Mouse (Mus musculus) bone marrow macrophage, adult 2 months (primary cell): Measurements from ENCODE around the gene Fam168a.

ENCODE experiments used
- CTCF ChIP-seq: IDR thresholded peaks from 2 replicates; pipeline ENCODE4 v1.5.1; 2012; ENCODE audit warnings: low read depth, mild to moderate bottlenecking, low read length, moderate library complexity
- POLR2A ChIP-seq: IDR thresholded peaks from 2 replicates; pipeline ENCODE4 v1.6.1; 2012; ENCODE audit warnings: mild to moderate bottlenecking, low read depth, low read length, borderline replicate concordance

DNA sequence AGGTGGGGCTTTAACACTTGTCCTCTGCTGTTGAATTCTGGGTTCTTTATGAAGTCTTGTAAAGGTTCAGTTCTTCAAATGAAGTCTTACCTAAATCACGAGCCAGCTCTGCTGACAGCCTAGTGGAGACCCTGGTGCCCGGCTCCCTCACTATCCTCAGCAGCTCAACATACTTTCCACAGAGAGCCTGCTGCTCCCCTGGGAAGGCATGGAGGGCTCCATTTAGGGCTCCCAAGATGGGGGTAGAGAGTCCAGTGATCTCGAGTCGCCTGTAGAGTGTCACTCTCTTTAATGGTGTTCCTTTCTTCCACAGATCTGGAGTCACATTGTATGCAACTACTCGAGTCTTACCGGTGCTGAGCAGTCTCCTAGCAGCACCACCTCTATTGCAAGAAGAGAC is 129.3 kb downstream of the Fam168a start:
- TF ChIP-seq CTCF (no peak), POLR2A (no peak)
